Mouse (Mus musculus) kidney, postnatal 36 days (tissue): ENCODE results near the gene Slc13a5.
A peak's percentile ranks its signal among the peaks of the same experiment; 100 is the strongest.

ENCODE experiments used
- DNase-seq, 2 experiments: peaks; one replicate each; pipeline ENCODE4 v3.0.0; 2021 to 2022; ENCODE audit warnings: mixed read lengths in 2 of 2

Slc13a5 gene

GRCm38 (mm10) chr11:72256441-72256840, 10.6 kb downstream of the Slc13a5 start:
- DNase-seq: no peak

GRCm38 (mm10) chr11:72255629-72256028, 11.4 kb downstream of the Slc13a5 start:
- no peak for DNase-seq

DNA sequence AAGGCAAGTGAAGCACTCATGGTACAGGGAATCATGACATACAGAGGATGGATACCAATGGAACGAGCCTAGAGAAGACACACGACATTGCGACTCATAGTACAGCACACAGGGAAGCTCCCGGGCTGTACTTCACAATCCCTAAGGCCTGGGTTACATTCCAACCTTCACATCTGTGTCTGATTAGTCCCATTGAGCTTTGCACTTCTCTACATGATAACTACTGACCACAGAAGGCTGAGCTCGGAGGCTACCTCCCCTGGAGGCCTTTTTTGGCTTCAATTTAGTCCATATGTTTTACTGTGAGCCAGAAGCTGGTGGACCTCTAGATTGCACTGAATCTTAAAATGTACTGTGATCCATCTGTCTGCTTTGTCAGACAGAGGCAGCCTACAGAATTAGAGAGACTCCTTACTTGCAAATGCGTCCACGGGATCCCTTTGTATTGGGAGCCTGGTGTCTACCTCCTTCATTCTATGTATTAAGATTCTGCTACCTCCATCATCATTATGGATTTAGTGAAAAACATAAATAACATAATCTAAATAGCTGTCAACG, 21.7 kb downstream of the Slc13a5 start:
- DNase-seq: no peak

DNA sequence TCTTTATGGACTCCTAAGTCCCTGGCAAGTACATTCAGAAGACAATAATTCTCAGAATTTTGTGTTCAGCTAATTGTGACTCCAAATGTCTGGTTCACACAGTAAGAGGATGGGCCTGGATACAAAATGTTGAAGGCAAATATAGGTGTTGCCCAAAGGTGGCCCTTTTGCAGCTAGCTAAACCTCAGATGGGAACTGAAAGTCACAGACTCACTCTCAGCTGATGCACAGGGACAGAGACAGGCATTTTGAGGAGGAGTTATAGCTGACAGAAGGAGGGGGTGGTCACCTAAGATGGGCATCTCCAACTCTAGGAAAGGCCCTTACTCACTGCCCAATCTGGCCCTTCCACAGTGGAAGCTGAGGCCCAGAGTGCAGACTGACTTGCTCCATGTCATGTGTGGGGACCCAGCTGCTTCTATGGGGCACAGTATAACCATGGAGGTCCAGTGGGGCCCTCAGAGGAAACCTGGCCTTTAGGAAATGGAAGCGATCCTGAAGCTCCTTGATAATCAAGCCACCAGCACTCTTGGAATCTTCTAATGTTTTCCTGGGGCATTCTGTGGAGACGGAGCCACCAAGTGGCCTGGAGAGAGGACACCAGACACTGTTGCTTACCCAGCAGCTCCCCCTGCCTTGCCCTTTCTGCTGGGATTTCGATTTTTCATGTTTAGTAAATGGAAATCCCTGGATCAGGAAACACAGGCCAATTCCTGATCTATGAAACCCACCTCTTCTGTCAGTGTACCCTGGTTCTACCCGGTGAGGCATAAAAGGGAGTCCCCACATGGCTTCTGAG, 26.8 kb downstream of the Slc13a5 start:
- DNase-seq: no peak

DNA sequence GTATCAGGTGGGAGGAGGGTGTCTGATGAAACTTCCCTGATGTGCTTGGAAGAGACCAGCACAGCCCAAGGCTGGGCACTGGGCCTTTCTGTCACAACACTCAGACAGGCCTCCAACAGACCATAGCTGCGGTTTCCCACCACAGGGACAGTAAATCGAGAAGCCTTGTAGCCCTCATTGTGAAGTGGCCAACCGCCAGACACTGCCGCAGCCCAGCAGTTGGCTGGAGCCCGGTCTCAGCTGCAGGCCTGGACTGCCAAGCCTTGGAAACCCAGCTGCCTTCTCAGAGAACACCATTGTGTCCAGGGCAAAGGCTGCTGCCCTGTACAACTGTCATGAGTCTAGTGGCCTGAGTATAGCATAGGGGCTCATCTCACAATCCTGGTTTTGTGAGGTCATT, 33.0 kb downstream of the Slc13a5 start:
- DNase-seq: no peak

DNA sequence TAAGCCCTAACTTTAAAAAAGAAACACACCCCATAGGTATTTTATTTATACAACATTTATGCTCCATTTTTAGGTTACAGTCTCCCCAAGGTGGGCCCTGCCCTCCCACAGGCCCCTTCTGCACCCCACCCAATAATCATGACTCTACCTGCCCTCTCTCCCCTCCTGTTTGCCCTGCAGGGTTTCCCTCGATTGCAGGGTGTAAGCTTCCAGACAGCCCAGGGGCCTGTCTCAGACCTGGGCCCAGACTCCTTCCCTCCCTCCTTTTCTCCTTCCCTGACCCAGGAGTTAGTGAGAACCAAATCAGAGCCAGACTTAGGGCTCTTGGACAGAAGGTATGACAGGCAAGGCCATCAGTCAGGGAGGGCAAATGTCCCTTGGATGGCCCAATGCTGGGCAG, 34.0 kb downstream of the Slc13a5 start:
- DNase-seq: no peak

GRCm38 (mm10) chr11:72232068-72232467, 35.0 kb downstream of the Slc13a5 start:
- no peak for DNase-seq

DNA sequence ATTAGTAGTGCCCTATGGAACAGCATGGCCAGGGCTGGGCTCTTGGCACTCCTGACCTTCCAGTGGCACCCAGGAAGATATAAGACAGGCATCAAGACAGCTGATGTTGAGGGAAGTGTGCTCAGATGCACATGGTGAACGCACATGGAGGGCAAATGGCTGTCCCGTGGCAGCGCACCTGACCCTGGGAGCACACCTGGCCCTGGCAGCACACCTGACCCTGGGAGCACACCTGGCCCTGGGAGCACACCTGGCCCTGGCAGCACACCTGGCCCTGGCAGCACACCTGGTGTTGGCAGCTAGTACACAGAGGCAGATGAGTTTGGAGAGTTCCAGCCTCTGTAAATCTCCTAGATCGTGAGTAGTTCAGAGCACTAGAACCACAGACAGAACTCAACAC, 38.5 kb downstream of the Slc13a5 start:
- DNase-seq: no peak

DNA sequence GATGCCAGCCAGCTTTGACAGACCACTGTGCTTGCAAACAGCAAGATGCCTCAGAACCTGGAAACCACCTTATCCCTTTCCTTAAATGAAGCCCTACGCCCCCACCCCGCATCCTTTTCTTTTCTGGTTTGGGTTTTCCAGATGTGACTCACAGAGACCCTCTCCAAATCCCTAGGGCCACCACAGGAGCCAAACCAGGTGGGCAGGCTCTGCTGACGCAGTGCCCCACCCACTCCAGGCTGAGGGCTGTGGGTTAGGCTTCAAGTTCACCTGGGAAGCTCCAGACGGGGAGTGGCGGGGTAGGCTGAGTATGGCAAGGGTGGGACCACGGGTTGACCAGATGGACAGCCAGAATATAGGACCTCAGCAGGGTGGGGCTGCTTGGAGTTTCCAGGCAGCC, 40.1 kb downstream of the Slc13a5 start:
- DNase-seq: no peak

DNA sequence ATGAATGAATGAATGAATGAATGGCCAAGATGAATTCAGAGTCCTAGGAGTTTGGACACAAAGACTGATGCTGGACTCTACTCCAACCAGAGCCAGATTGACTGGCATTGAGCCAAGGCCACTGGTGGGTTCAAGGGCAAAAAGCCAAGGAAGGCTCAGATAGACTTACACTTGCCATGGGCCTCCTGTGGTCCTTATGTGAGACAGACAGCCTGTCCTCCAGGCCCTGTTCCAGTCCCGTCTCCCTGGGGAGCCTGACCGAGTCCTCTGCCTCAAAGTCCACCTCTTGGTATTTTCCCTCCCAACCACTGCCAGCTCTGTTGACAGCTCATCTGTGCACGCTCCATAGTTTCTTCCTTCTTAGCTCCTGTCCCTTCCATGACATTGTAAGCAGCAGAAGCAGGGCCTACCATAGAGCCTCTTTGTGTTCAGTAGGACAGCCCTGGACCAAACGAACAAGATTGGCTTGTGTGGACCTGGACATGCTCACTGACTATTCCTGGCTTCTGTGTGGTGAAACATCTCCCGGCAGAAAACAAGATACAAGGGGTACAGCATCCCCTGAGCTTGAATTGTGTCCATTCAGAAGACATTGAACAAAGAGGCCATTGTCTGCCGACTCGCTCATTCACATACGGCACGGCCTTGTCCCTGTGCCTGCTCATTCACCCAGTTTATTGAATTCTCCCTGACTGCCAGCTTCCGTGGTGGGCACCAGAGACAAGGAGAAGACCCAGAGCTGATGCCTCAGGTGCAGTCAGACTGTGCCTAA, 40.8 kb downstream of the Slc13a5 start:
- DNase-seq: peak; percentile 19 to 42

- peak; percentile 71 to 91 for DNase-seq
These were observed 42.2 kb downstream of the Slc13a5 start for GRCm38 (mm10) chr11:72224865-72225264.

GRCm38 (mm10) chr11:72223414-72223813, 43.6 kb downstream of the Slc13a5 start:
- no peak for DNase-seq

- DNase-seq: peak; percentile 50 to 85
These were observed 45.7 kb downstream of the Slc13a5 start for GRCm38 (mm10) chr11:72221278-72221677.

DNA sequence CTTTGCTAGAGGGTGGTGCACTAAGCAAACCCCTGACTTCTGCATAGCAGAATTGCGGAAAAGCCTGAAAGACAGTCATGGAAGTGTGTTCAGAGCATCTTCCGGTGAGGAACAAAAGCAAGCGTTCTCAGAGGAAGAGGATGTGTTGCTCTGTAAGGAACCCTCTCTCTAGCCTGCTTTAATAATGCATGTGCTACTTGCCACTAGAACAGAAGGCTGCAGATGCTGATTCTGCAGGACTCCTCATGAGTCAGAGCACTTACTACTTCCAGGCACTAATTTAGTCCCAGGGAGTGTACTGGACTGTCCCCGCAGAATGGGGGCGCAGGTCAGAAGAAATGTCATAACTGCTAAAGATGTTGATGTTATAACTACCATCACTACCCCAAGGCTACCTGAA, 49.9 kb downstream of the Slc13a5 start:
- no peak for DNase-seq

GRCm38 (mm10) chr11:72215410-72215797, 51.6 kb downstream of the Slc13a5 start, which contains the start of gene Med31:
Gene Med31, minus strand, starts transcription at chr11:72215592.
- peak; percentile 92 to 94 for DNase-seq

- peak; percentile 96 to 97 for DNase-seq
These were observed 52.2 kb downstream of the Slc13a5 start for GRCm38 (mm10) chr11:72214591-72215409.

DNA sequence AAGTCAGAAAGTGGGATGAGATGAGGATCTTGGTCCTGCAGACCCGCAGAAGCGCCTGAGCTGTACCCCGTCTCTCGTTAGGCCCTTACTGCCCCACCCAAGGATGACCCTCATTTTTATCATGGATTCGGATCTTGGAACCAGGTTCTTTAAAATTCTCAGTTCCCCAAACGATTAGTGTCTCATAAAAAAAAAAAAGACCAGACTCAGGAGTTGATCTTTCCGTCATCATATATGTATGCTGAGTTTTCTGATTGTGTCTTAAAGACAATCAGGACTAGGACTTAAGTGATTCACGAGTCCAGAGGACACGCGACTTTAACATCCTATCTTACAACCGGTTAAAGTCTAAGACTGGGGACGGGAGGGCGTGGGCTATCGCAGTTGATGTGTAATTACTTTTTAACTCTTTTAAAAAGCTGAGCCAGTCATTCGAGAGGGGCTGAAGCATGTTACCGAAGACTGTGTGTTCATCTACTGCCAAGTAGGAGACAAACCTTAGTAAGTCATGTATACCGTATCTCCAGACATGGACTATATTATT, 59.1 kb downstream of the Slc13a5 start:
- peak; percentile 57 to 67 for DNase-seq

DNA sequence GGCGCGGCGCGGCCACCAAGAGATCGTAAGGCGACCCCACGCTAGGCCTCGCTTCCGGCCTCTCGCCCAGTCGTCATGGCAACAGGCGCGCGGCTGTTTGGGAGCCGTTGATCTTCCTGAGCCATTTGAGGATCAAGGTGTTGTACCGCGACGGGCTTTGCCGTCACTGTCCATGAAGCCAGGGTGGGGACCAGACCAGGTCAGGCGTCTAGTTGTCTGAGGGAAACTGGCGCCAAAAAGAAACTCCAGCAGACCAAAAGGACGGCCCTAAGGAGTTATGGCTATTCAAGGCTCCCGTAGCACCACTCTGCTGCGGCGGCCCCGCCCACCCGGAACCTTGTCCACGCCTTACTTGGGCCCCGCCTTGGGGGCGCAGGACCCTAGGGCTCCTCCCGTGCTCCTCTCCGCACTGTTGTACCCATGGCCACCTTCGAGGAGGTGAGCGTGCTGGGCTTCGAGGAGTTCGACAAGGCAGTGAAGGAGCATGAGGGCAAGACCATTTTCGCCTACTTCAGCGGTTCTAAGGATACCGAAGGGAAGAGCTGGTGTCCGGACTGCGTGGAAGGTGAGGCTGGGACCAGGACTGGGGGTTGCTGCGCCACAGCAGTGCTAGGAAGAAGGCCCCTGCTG, 59.7 kb downstream of the Slc13a5 start, which contains the start of the genes 4933427D14Rik and Txndc17:
Gene 4933427D14Rik (minus strand): TSS at position 256 of the 630 bp plus-strand sequence.
Gene Txndc17 (plus strand): TSS at position 344 of the 630 bp plus-strand sequence.
- peak; percentile 92 to 96 for DNase-seq

DNA sequence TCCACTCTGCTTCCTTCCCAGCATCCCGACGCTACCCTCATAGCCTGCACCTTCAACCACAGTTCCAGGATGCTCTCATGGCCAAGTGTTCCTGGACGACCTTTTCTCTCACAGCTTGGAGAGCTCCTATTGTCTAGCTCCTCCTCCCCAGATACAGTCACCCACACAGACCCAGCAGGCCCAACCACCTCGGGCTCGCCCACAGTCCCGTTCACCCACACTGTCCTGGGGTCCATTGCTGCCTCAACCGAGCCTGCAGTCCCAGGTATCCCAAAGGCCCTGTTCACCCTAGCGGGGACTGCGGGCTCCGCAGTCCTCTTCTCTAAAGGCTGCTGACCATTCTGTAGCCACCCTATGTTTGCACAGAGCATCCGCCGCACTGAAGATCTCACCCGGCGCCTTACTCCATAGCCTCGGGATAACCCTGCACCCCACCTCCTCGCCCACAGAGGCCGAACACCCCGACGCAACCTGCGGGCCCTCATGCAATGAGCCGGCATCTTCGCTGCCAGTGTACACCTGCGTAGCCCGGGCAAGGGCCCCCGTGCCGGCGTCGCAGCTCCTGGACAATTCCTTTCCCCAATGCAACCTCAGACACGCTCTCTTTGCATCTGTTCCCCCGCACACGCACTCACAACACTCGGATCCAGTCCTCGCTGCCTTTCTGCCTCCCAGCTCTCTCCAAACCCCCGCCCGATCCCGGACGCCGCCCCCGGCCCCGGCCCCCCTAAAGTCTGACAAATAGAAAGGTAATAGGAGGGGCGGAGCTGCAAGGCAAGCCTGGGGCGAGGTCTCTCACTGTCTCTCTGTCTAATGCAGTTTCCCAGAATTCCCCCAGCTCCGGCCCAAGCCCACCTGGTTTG, 60.5 kb downstream of the Slc13a5 start, which contains the start of gene Gm43951:
Gene Gm43951 (minus strand): TSS at position 500 of the 863 bp plus-strand sequence.
- DNase-seq: peak; percentile 18 to 42

- no peak for DNase-seq
These were observed 61.8 kb downstream of the Slc13a5 start for GRCm38 (mm10) chr11:72205256-72205655.

DNA sequence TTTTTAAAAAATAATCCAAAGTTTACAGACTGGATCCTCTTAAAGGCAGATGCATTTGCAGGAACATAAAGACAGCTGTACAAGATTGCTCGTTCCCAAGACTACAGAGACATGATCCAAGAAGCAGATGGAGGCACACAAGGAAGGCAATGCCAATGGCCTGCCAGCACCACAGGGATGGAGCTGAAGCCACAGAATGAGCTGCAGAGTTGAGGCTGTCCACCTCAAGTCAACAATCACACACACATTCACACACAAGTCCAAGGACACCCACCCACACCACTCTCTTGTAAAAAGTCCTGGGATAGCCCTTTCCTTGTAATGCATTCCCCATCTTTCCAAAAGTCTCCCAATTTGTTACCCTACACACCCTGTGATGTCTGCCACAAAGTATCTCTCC, 63.6 kb downstream of the Slc13a5 start:
- DNase-seq: no peak
